In the genomic region with DNA sequence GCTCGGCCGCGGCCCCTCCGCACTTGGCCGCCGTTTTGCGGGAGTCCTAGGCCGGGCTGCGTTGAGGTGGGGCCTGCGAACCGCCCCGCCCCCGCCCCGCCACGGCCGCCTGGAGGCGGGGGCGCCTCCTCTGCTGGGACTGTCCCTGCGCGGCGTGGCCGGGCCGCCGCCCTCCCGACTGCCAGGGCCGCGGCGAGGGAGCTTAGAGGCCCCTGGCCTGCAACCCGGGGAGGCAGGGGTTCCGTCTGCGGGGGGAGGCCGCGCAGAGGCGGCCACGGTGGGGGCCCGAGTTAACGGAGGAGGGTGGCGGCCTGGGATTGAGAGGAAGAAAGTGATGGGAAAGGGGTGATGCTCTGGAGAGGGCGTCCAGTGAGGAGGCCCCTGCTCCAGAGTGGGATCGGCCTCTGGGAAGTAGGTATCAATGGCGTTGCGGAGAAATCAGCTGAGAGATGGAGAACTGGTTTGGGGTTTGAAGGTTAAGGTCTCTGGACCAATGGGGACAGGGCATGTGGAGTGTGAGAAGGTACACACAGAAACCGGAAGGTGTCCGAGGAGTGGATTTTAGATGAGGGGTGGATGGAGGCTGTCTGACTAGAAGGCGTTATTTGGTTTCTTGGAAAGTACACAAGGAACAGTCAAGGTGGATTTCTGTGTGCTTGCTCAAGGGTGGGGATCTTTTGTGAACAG, we compare ENCODE assay signal across 7 mouse cellular contexts. TPM values are rescaled to one million over a fixed set of nuclear protein-coding genes. Genes with fewer than 3 reads are reported as not detected.
DNase-seq lines count a peak whose midpoint lies in the region; ATAC-seq and TF ChIP-seq lines count a peak whose summit lies in the region.

No protein-coding gene starts in this region.

- H3K9me3 ChIP-seq in lung, embryonic 14.5 days (ENCODE audit: low read depth, low read length) = no peaks in the 10 kb centered on the region
- no peaks in the 10 kb centered on the region for H3K9me3 ChIP-seq in forebrain, embryonic 11.5 days (ENCODE audit: control insufficient read depth, low read length)
- no peaks in the 10 kb centered on the region for H3K9me3 ChIP-seq in limb, embryonic 10.5 days (replicated peaks)

- DNase-seq in lung, embryonic 14.5 days = peak; percentile 53
- DNase-seq in lung, postnatal 4 days = no peak
- peak; percentile 56 for DNase-seq in ZHBTc4 (ENCODE audit: low read depth, low spot score)
- DNase-seq in forebrain, embryonic 11.5 days (ENCODE audit: low spot score) = no peak
- DNase-seq in limb, embryonic 10.5 days (ENCODE audit: low spot score) = no peak
- no peak for DNase-seq in spleen, adult 18-20 months

- H3K4me1 ChIP-seq in lung, embryonic 14.5 days (ENCODE audit: insufficient read depth) = no peaks in the 10 kb centered on the region
- H3K4me1 ChIP-seq in forebrain, embryonic 11.5 days (replicated peaks; ENCODE audit: control insufficient read depth, insufficient read depth, low read length) = peaks cover 2% of the 10 kb centered on the region; the same call in 1 of the 2 replicates
- H3K4me1 ChIP-seq in limb, embryonic 10.5 days = peaks cover 15% of the 10 kb centered on the region; the same call in 1 of the 2 replicates

- WGBS in lung, embryonic 14.5 days = under 1% methylated on average over 44 of the region's 45 CpGs
- under 1% methylated on average over 45 of the region's 45 CpGs for WGBS in forebrain, embryonic 11.5 days
- WGBS in limb, embryonic 10.5 days = under 1% methylated on average over 45 of the region's 45 CpGs

- TF ChIP-seq CTCF in lung, embryonic 14.5 days (IDR thresholded peaks at IDR 0.05; ENCODE audit: low read depth) = no peak

- H3K27me3 ChIP-seq in lung, embryonic 14.5 days (ENCODE audit: insufficient read depth, low read length) = no peaks in the 10 kb centered on the region
- H3K27me3 ChIP-seq in forebrain, embryonic 11.5 days (ENCODE audit: control insufficient read depth, insufficient read depth, low read length) = no peaks in the 10 kb centered on the region
- peaks cover 8% of the 10 kb centered on the region; the same call in 1 of the 2 replicates for H3K27me3 ChIP-seq in limb, embryonic 10.5 days (ENCODE audit: low read depth, poor library complexity, severe bottlenecking)

- peak overlapping the region; percentile 80 for H3K4me2 ChIP-seq in lung, embryonic 14.5 days
- H3K4me2 ChIP-seq in forebrain, embryonic 11.5 days (ENCODE audit: low read depth, low read length, severe bottlenecking) = peak overlapping the region; percentile 69

- H3K4me3 ChIP-seq in lung, embryonic 14.5 days (ENCODE audit: low read depth, low read length) = peak overlapping the region; percentile 95
- H3K4me3 ChIP-seq in forebrain, embryonic 11.5 days (ENCODE audit: low read depth, low read length) = peak overlapping the region; percentile 93
- peak overlapping the region; percentile 98 for H3K4me3 ChIP-seq in limb, embryonic 10.5 days

- peak overlapping the region; percentile 90 for H3K9ac ChIP-seq in lung, embryonic 14.5 days
- H3K9ac ChIP-seq in forebrain, embryonic 11.5 days (ENCODE audit: low read length) = peak overlapping the region; percentile 96

- ATAC-seq in lung, embryonic 14.5 days (ENCODE audit: insufficient read depth) = peak; percentile 81
- ATAC-seq in forebrain, embryonic 11.5 days (replicated peaks; ENCODE audit: low FRiP score) = peak; percentile 80
- peak; percentile 31 for ATAC-seq in monocyte, adult 5-6 weeks (replicated peaks; ENCODE audit: insufficient number of reproducible peaks, low FRiP score, low TSS enrichment, poor library complexity, severe bottlenecking)

- peak overlapping the region; percentile 94 for H3K27ac ChIP-seq in lung, embryonic 14.5 days (ENCODE audit: low read depth)
- H3K27ac ChIP-seq in forebrain, embryonic 11.5 days (ENCODE audit: low read depth, low read length) = peak overlapping the region; percentile 82
- H3K27ac ChIP-seq in limb, embryonic 10.5 days = peak overlapping the region; percentile 96

- H3K36me3 ChIP-seq in lung, embryonic 14.5 days (ENCODE audit: insufficient read depth) = no peaks in the 10 kb centered on the region
- no peaks in the 10 kb centered on the region for H3K36me3 ChIP-seq in forebrain, embryonic 11.5 days (ENCODE audit: control insufficient read depth, insufficient read depth, low read length)
- no peaks in the 10 kb centered on the region for H3K36me3 ChIP-seq in limb, embryonic 10.5 days

RNA-seq across cellular contexts. Expression of a gene that starts 0.5 kb away (rescaled TPM):
- 78.9 and 87.5 TPM in 2 replicates for polyA plus RNA-seq in lung, embryonic 14.5 days (2014; fragmentation: Nextera tagmentation; extraction: Ambion mirVana)
- polyA plus RNA-seq in forebrain, embryonic 11.5 days (2014; fragmentation: Nextera tagmentation; extraction: Ambion mirVana) = 83.9 and 84.2 TPM in 2 replicates
- polyA plus RNA-seq in limb, embryonic 10.5 days (2016; fragmentation: Nextera tagmentation; extraction: Ambion mirVana) = 61.0 and 73.2 TPM in 2 replicates
- 182 to 213 TPM (median 206 TPM) in 3 replicates for total RNA-seq in monocyte, adult 5-6 weeks (2017)

Comparison
In these comparisons a context has a peak if more than half of its experiments do, and no peak if none do; other contexts are left out.
1. DNase-seq: peak in lung, embryonic 14.5 days (single experiment) and ZHBTc4 (single experiment); none in lung, postnatal 4 days (0 of 2), forebrain, embryonic 11.5 days (single experiment), limb, embryonic 10.5 days (single experiment) and spleen, adult 18-20 months (0 of 2).
2. ATAC-seq: peak in every context shown above with its lines; median percentile 81 in lung, embryonic 14.5 days; 80 in forebrain, embryonic 11.5 days; 31 in monocyte, adult 5-6 weeks.
3. Peak in every context shown above with its lines, with median percentiles within 50 percentile points of each other: H3K27ac ChIP-seq and H3K4me3 ChIP-seq.